Mouse (Mus musculus) gastrocnemius, postnatal 14 days (tissue): Measurements from ENCODE around the gene Ap1m1. TPM values are rescaled to one million over a fixed set of nuclear protein-coding genes. Genes with fewer than 3 reads are reported as not detected.

Source experiments
- DNase-seq: peaks from one replicate; pipeline ENCODE4 v3.0.0; 2021; ENCODE audit warnings: mixed read lengths
- intact Hi-C: fragments of 180-260 bp; cut with DNase I; formaldehyde crosslinking; loops from one replicate; pipeline ENCODE4 v1.15.1; 2025; ENCODE audit warnings: low total_unique reads
- total RNA-seq, 2 experiments: library from RNA; stranded (reverse); gene quantifications; 2 replicates each; pipeline ENCODE4 v1.2.3; 2021

Ap1m1 gene
- total RNA-seq, 2 experiments from 2014 or later: 24.7 to 27.2 TPM

DNA sequence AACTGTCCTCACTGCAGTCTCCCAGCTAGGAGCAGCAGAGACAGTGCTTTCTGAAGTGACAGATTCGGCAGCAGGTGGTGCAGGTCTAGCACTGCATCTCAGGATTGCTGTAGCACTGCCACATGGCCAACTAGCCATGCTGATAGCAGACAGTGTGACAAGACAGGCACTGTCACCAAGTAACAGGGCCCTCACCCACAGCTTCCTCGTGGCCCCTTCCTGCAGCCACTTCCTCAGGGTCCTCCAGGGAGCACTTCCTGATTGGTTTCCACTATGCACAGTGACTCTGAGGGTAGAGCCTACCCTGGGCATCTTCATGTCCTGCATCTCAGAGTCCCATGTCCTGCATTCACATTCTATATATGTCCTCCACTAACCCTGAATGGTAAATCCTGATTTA is 4.8 kb downstream of the Ap1m1 start:
- no peak for DNase-seq
- intact Hi-C loops: no loop called here

DNA sequence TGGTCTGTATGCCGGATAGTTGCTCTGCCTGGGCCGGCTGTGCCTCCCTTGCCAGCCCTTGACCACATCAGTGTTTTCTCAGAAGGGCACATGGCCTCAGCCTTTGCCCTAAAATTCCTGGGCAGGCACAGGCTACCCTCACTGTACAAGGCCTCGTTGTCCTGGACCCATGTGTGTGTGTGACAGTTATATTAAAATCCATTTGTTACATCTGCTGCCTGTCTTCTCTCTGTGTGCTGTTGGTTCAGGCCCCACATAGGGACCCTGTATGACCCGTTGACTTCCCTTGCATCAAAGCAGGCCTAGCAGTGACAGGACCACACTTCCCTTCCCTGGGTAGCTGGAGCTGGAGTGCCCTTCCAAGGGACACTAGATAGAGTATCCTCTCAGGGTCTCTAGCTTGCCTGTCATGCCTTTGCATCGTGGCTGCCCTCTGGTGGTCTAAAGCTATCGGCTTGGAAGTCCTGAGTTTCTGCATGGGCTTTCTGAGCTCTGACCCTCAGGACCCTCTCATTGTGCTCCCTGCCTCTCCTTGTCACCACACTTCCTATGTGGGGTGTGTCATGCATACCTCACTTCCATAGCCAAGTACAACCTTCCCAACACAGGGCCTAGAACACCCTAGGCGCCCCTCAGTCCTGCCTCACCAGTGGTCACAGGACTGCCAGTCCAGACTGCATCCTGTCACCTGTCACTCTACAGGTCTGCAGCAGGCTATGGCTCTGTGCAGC is 17.5 kb downstream of the Ap1m1 start:
- no peak for DNase-seq
- intact Hi-C loops: no loop called here

- DNase-seq: no peak
- intact Hi-C loops: no loop called here
These were observed 18.1 kb downstream of the Ap1m1 start for GRCm38 (mm10) chr8:72257902-72258238.

DNA sequence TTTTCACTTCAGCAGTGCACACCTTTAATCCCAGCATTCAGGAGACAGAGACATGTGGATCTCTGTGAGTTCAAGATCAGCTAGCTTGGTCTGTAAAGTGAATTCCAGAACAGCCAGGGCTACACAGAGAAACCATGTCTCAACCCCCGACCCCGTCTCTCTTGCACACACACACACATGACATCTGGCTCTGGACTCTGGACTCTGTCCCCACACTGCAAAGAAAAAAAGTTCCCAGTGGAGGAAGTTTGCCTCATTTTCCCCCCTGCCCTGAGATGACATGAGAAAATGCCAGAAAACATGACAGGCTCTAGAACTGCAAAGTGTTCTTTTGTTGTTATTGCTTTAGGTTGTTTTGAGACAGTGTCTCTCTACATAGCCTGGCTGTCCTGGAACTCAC is 20.0 kb downstream of the Ap1m1 start:
- DNase-seq: no peak
- intact Hi-C loops: loop anchor here (5.0 kb wide), 1 partner anchor 102 kb away; no protein-coding TSS in a partner anchor

- intact Hi-C loops: loop anchor here (5.0 kb wide), 1 partner anchor 102 kb away; no protein-coding TSS in a partner anchor
- no peak for DNase-seq
These were observed 20.8 kb downstream of the Ap1m1 start for GRCm38 (mm10) chr8:72260585-72260984.

GRCm38 (mm10) chr8:72261019-72261418 is 21.2 kb downstream of the Ap1m1 start:
- intact Hi-C loops: loop anchor here (5.0 kb wide), 1 partner anchor 101 kb away; no protein-coding TSS in a partner anchor
- DNase-seq: peak; percentile 32

DNA sequence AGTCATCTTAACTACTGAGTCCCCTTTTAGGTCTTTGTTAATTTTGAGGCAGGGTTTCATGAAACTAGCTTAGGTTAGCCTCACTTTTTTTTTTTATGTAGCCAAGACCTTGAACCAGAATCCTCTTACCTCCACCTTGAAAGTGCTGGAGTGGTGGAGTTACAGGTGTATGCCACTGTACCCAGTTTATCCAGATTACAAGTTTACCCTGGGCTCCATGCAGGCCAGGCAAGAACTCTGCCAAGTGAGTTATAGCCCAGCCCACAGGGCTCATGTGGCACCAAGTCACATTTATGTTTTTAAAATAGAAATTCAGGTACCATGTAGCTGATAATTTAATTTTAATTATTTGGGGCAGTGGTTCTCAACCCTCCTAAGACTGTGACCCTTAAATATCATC is 21.6 kb downstream of the Ap1m1 start:
- DNase-seq: no peak
- intact Hi-C loops: loop anchor here (5.0 kb wide), 1 partner anchor 101 kb away; no protein-coding TSS in a partner anchor

GRCm38 (mm10) chr8:72261872-72262271 is 22.1 kb downstream of the Ap1m1 start:
- DNase-seq: no peak
- intact Hi-C loops: loop anchor here (5.0 kb wide), 1 partner anchor 100 kb away; no protein-coding TSS in a partner anchor

DNA sequence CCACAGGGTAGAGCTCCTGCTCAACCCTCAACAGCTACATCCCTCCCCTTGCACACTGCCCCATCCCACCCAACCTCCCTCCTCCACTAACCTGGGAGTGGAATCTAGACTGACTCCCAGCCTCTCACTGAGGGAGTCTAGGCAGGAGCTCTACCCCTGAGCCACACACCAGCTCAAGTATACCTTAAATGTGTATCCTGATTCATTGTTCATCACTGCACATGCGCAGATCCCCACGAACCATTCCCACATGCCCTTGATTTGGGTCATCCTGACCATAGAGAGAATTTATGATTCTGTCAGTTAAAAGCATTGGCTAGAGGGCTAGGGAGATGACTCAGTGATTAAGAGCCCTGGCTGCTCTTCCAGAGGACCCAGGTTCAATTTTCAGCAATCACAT is 22.9 kb downstream of the Ap1m1 start:
- intact Hi-C loops: loop anchor here (5.0 kb wide), 1 partner anchor 100 kb away; no protein-coding TSS in a partner anchor
- no peak for DNase-seq

GRCm38 (mm10) chr8:72263451-72263850 is 23.6 kb downstream of the Ap1m1 start:
- intact Hi-C loops: loop anchor here (5.0 kb wide), 1 partner anchor 99 kb away; no protein-coding TSS in a partner anchor
- DNase-seq: no peak

DNA sequence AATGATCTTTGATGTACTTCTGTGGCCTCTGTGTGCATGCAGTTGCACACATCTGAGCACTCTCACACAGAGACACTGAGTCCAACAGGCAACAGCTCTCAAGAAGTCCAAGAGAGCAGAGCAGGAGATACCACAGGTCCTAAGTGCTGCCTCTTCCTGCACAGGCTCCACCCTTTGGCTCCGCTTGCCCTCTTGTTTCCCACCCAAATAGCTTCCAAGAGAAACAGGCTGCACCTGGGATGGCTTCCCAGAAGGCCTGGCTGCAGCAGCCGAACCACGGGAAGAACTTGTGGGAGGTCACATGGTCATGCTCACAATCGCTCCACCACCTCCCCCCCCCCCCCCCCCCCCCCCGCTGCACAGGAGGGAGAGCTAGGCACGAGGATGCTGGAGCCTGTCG is 25.5 kb downstream of the Ap1m1 start:
- peak; percentile 61 for DNase-seq
- intact Hi-C loops: no loop called here

DNA sequence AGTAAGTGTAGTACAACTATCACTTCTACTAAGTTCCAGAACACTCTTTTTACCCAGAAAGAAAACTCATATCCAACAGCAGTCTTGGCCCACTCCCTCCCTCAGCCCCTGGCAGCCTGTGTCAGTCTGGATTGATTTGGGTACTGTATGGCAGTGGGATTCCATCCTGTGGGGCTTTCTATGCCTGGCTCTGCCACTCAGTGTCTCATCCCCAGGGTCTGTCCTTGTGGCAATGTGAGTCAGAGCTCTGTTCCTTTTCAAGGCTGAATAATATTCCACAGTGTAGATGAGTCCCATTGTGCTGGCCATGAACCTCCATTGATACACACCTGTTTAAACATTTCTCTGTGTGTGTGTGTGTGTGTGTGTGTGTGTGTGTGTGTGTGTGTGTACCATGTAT is 26.9 kb downstream of the Ap1m1 start:
- intact Hi-C loops: no loop called here
- no peak for DNase-seq

DNA sequence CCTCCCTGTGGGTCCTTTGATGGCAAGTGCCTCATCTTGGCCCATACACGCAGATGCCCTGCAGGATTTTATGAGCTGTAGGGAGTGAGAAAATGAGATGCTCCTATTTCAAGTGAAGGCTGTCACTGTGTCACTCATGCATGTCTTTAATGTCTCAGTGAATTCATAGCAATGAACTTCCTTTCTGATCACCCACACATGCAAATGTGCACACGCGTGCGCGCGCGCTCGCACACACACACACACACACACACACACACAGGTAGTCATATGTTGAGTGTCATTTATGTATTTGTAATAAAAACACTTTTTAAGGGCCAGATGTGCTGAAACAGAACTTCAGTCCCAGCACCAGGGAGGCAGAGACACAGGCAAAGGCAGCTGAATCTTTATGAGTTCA is 27.3 kb downstream of the Ap1m1 start:
- intact Hi-C loops: no loop called here
- no peak for DNase-seq

GRCm38 (mm10) chr8:72268356-72268755 is 28.5 kb downstream of the Ap1m1 start:
- intact Hi-C loops: no loop called here
- peak; percentile 56 for DNase-seq

DNA sequence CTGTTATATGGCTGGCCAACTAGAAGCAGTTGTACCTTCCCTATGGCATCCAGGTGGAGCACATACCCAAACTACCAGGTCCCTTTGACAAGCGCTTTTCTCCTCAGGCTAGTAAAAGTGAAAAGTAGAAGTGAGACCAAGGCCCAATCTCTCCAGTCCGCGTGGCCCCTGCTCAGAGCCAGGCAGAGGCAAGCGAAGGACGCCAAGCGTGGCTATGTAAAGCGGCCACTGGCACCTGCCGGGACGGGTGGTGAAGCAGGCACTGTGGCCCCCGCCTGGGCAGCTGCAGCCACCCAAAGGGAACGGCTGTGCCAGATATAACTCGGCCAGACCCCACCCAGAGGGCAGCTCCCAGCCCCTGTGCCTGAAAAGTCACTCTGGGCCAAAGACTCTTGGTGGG is 30.8 kb downstream of the Ap1m1 start:
- intact Hi-C loops: loop anchor here (5.0 kb wide), 1 partner anchor 97 kb away; no protein-coding TSS in a partner anchor
- DNase-seq: no peak

DNA sequence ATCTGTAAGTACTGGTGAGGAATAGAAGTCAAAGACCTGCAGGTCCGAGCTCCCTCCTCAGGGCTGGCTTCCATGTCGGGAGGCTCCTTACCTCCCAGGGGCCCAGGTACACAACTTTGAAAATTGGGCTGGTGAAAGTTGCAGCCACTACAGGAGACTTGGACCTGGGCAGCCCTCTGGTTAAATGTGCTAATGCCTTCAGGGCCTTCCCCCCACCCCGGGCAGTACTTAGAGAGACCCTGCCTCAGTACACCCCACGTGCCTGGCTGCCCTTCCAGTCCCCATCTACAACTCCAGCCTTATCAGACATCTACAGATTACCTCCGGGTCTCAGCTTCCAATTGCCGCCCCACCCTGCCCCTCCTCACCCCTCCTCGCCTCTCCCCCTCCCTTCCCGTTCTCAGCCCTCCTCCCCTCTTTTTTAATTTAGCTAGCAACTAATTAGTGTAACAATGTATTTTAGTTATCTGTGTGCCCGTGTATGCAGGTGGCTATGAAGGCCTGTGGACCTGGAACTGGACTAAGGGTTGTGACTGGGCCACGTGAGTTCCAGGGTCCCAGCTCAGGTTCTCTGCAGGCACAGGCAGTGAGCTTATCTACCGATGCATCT is 31.3 kb downstream of the Ap1m1 start:
- intact Hi-C loops: loop anchor here (5.0 kb wide), 1 partner anchor 96 kb away; no protein-coding TSS in a partner anchor
- no peak for DNase-seq

DNA sequence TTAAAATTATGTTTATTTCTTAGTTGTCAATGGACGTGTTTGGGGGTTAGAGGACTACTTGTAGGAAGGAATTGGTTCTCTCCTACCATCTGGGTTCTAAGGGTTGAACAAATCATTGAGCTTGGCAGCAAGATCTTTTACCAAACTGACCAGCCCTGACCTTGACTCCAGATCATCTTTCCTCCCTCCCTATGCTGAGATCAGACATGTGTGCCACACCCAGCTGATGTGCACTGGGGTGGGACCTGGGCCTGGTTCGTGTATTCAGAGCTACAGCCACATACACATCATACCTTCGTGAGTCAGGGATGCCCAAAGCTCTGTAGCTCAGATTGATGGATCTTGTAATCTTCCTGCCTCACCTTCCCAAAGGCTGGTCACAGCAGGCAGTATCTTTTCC is 31.9 kb downstream of the Ap1m1 start:
- intact Hi-C loops: loop anchor here (5.0 kb wide), 1 partner anchor 96 kb away; no protein-coding TSS in a partner anchor
- no peak for DNase-seq

DNA sequence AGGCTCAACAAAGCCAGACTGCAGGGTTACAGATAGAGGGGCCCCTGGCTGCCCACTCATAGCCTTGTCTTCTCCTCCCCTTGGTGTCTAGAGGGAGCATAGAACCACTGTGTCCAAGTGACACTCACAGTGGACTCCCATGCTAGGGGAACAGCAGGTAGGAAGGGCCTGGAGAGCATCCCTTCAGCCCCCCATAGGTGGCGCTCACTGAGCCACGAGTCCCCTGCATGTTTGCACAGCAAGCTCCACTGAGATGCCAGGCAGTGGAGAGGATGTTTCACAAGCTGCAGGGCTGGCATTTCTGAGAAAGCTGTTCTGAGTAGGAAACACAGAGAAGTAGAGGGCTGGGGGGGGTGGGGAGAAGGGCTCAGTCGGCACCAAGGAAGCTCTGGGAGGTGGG is 32.5 kb downstream of the Ap1m1 start:
- peak; percentile 72 for DNase-seq
- intact Hi-C loops: loop anchor here (5.0 kb wide), 1 partner anchor 95 kb away; no protein-coding TSS in a partner anchor

DNA sequence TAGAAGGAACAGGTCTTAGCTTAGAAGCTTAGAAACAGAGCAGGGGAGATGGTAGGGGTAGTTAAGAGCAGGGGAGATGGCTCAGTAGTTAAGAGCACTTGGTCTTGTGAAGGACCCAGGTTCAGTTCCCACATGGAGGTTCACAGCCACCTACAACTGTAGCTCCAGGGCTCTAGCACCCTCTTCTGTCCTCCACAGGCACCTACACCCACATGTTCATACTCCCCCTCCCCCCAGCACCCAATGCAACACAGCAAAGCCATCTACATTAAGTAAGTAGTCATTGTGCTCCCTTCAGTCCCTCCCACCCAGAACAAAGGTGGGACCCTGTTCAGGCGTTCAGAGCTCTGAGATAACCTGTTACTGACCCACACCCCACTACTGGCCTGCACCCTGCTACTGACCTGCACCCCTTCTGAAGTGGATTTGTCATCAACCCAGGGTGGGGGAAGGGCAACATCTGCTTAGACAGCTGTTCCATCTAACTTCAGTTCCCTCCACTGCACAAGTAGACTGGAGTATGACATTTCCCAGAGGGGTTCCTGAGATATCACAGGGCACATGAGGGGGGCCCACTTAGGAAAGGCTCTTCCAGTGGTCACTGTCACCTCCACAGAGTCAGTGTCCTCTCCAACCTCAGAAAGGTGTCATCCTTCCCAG is 33.4 kb downstream of the Ap1m1 start:
- intact Hi-C loops: loop anchor here (5.0 kb wide), 1 partner anchor 94 kb away; no protein-coding TSS in a partner anchor

GRCm38 (mm10) chr8:72273807-72274206 is 34.0 kb downstream of the Ap1m1 start:
- intact Hi-C loops: loop anchor here (5.0 kb wide), 1 partner anchor 93 kb away; no protein-coding TSS in a partner anchor
- no peak for DNase-seq

More for the DNA sequence above, 33.4 kb downstream of the Ap1m1 start:
- DNase-seq: no peak
